Mouse (Mus musculus): ENCODE results near the gene Bach2. TPM values are rescaled to one million over a fixed set of nuclear protein-coding genes. Genes with fewer than 3 reads are reported as not detected.

The Bach2 gene
- polyA plus RNA-seq, 1 experiment from 2014 or later, result 18.8 TPM

DNA sequence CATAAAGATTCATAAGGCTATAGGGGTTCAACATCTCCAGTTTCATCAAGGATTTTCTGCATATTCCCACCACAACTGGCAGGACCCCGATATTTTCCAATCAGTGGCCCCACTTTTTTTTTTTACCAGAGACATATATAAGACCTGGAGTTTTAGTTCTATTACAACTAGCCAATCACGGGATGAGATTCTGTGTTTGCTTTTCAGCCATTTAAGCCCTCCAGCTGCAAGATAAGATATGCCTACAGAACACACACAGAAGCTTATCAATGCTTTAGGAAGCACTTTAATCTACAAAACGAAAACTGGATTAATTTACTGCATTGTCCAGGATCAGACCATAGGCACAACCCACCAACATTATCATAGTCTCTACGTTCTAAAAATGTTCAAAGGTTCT, 33.8 kb upstream of the Bach2 start:
- Histone ChIP-seq H3K27me3 (ENCODE audit: control insufficient read depth, insufficient read depth, low read depth, low read length) (no peaks in the 10 kb centered on the region), H3K4me1 (ENCODE audit: control insufficient read depth, insufficient read depth, low read length) (no peaks in the 10 kb centered on the region)
- no peak for ATAC-seq

DNA sequence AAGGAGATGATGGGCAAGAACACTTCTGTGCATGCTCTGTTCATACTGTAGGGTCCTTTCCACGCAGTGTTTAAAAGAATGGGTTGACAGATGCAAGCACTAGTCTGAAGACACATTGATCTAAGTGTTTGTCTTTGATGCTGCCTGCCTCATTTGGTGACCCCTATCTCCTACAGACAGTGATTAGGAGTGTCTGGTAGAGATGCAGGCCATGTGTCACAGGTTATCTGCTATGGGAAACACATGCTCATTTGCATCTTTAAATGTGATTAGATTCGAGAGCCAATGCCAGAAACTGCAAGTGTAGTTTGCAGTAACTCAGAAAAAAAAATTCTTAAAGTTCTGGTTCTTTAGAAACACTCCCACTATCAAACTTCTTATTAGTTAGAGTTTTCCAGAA, 32.8 kb upstream of the Bach2 start:
- no peak overlapping the region for H3K9ac ChIP-seq (ENCODE audit: low read depth, low read length)
- H3K9me3 ChIP-seq (replicated peaks; ENCODE audit: control insufficient read depth, low read length, poor library complexity, severe bottlenecking), result no peaks in the 10 kb centered on the region
- H3K36me3 ChIP-seq (ENCODE audit: control insufficient read depth, insufficient read depth, low read length), result no peaks in the 10 kb centered on the region
- H3K4me1 ChIP-seq (ENCODE audit: control insufficient read depth, insufficient read depth, low read length), result peaks cover 4% of the 10 kb centered on the region
- no peak overlapping the region for H3K4me2 ChIP-seq (ENCODE audit: low read length)
- no peak overlapping the region for H3K27ac ChIP-seq (ENCODE audit: low read length)
- 83% methylated on average over 2 of the region's 2 CpGs for WGBS
- H3K27me3 ChIP-seq (ENCODE audit: control insufficient read depth, insufficient read depth, low read depth, low read length), result no peaks in the 10 kb centered on the region
- ATAC-seq, result no peak
- no peak overlapping the region for H3K4me3 ChIP-seq (ENCODE audit: low read depth, low read length)

More for the DNA sequence above, 33.8 kb upstream of the Bach2 start:
- no peak overlapping the region for H3K27ac ChIP-seq (ENCODE audit: low read length)
- no peak overlapping the region for H3K9ac ChIP-seq (ENCODE audit: low read depth, low read length)
- H3K4me3 ChIP-seq (ENCODE audit: low read depth, low read length), result no peak overlapping the region
- no peaks in the 10 kb centered on the region for H3K9me3 ChIP-seq (replicated peaks; ENCODE audit: control insufficient read depth, low read length, poor library complexity, severe bottlenecking)
- WGBS, result 86% methylated on average over 4 of the region's 4 CpGs
- no peak overlapping the region for H3K4me2 ChIP-seq (ENCODE audit: low read length)
- H3K36me3 ChIP-seq (ENCODE audit: control insufficient read depth, insufficient read depth, low read length), result no peaks in the 10 kb centered on the region

DNA sequence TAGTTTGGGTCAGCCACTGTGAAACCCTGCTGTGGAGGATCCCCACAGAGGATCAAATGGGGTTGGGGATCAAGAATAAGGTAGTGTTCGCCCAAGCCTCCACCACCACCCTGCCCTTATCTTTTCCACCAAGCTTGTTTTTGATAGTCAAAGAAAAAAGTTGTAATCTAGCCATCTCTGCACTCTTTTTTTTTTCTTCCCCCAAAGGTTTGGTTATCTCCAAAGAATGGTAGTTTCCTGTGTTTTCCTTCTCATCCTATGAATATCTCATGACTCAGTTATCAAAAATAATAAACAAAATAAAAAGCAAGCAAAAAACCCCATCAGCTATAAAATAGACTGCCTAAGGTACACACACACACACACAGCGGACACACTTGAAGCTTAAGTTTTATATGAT, 28.6 kb upstream of the Bach2 start:
- H3K4me1 ChIP-seq (ENCODE audit: control insufficient read depth, insufficient read depth, low read length), result peaks cover 8% of the 10 kb centered on the region
- no peak overlapping the region for H3K9ac ChIP-seq (ENCODE audit: low read depth, low read length)
- H3K9me3 ChIP-seq (replicated peaks; ENCODE audit: control insufficient read depth, low read length, poor library complexity, severe bottlenecking), result no peaks in the 10 kb centered on the region
- no peaks in the 10 kb centered on the region for H3K36me3 ChIP-seq (ENCODE audit: control insufficient read depth, insufficient read depth, low read length)
- no peaks in the 10 kb centered on the region for H3K27me3 ChIP-seq (ENCODE audit: control insufficient read depth, insufficient read depth, low read depth, low read length)
- 95% methylated on average over 2 of the region's 2 CpGs for WGBS
- no peak for ATAC-seq
- H3K27ac ChIP-seq (ENCODE audit: low read length), result no peak overlapping the region
- H3K4me2 ChIP-seq (ENCODE audit: low read length), result no peak overlapping the region
- no peak overlapping the region for H3K4me3 ChIP-seq (ENCODE audit: low read depth, low read length)

DNA sequence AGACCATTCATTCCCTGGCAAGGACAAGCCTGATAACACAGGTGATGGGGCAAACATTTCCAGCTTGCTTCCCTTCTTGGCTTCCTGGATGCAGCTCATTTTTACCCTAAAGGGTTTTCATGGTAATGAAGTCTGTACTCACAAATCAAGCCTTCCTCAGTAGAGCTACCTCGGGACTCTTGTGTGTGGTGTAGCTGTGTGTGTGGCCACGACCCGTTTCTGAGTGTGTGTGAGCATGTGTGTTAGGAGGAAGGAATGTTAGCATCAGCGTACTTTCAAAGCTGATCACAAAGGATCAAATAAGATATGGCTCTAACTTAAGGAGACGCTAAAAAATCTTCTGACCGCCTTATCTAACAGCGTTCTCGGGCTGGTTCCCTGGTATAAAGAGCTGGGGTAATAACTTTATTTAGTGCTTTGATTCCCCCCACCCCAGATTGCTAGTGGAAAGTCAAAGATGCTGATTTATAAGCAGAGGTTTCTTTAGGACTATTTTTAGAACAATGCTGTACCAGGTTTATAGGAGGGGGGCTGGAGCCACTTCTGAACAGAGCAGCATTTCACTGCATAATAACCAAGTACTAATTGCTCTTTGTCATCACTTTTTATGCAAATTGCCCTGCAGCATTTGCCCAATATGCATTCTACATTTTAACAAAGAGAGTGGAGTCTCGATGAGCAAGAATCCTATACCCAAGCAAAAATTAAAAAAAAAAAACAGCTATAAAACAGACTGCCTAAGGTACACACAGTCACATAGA, 28.0 kb upstream of the Bach2 start:
- no peak for ATAC-seq
- Histone ChIP-seq H3K27me3 (ENCODE audit: control insufficient read depth, insufficient read depth, low read depth, low read length) (no peaks in the 10 kb centered on the region), H3K4me2 (ENCODE audit: low read length) (no peak overlapping the region), H3K9me3 (replicated peaks; ENCODE audit: control insufficient read depth, low read length, poor library complexity, severe bottlenecking) (no peaks in the 10 kb centered on the region), H3K4me1 (ENCODE audit: control insufficient read depth, insufficient read depth, low read length) (peaks cover 8% of the 10 kb centered on the region), H3K27ac (ENCODE audit: low read length) (no peak overlapping the region), H3K9ac (ENCODE audit: low read depth, low read length) (no peak overlapping the region), H3K36me3 (ENCODE audit: control insufficient read depth, insufficient read depth, low read length) (no peaks in the 10 kb centered on the region), H3K4me3 (ENCODE audit: low read depth, low read length) (no peak overlapping the region)
- 67% methylated on average over 9 of the region's 9 CpGs for WGBS

DNA sequence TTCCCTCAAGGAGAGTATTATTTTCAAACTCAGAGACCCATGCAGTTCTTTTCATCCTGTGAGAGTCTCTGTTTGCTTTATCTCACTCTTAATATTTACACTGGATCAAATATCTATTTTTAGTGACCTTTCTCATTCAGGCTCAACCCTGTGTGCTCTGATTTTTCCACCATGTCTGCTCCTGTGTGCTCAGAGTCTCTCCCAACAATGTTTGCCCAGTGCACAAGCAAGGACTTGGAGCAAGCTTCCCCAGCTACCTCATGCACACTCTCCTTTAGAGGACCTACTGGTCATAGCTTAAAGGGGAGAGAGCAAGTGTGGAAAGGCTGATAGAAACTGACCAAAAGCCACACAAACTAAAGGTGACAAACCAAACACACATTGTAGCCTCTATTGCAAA, 26.0 kb upstream of the Bach2 start:
- Histone ChIP-seq H3K4me3 (ENCODE audit: low read depth, low read length) (no peak overlapping the region), H3K27me3 (ENCODE audit: control insufficient read depth, insufficient read depth, low read depth, low read length) (no peaks in the 10 kb centered on the region), H3K9ac (ENCODE audit: low read depth, low read length) (no peak overlapping the region), H3K36me3 (ENCODE audit: control insufficient read depth, insufficient read depth, low read length) (no peaks in the 10 kb centered on the region), H3K4me1 (ENCODE audit: control insufficient read depth, insufficient read depth, low read length) (peaks cover 8% of the 10 kb centered on the region), H3K27ac (ENCODE audit: low read length) (no peak overlapping the region), H3K4me2 (ENCODE audit: low read length) (no peak overlapping the region), H3K9me3 (replicated peaks; ENCODE audit: control insufficient read depth, low read length, poor library complexity, severe bottlenecking) (no peaks in the 10 kb centered on the region)
- ATAC-seq, result no peak

DNA sequence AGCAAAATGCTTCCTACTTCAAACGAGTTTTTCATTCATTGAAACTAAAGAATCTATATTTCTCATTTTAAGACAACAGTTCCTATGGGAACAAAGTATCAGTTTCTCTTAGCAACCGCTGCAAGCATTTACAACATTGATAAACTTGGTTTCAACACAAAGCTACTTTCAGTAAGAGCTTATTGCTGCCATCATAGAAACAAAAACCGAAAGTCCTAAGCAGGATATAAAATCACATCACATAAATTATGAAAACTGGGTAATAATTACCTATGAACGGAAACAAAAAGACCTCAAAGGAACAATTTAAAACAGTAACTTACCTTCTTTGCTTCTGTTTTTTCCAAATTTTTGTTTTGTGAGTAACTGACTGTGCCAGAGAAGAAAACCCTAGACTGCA, 22.1 kb upstream of the Bach2 start:
- WGBS, result 84% methylated on average over 4 of the region's 4 CpGs

DNA sequence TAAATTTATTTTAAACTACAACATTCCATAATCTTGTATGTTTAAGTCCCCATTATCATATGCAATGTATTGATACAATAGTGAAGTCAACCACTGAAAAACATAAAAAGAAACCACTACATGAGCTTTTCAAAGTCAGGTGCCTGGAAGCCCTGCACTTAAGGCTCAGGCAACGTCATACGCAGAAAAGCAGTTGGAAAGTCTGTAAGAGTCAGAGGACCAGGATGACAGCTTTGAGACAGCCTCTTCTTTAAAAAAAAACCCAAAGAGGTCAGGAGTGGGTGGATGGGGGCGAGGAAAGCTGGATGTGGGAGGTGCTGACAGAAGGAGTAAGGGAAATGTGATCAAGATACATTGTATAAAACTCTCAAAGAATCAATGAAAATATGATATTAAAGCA, 21.6 kb upstream of the Bach2 start:
- 82% methylated on average over 3 of the region's 3 CpGs for WGBS
- no peak for ATAC-seq

More for the DNA sequence above, 22.1 kb upstream of the Bach2 start:
- no peaks in the 10 kb centered on the region for H3K36me3 ChIP-seq (ENCODE audit: control insufficient read depth, insufficient read depth, low read length)
- H3K27ac ChIP-seq (ENCODE audit: low read length), result no peak overlapping the region
- no peaks in the 10 kb centered on the region for H3K27me3 ChIP-seq (ENCODE audit: control insufficient read depth, insufficient read depth, low read depth, low read length)
- H3K4me2 ChIP-seq (ENCODE audit: low read length), result no peak overlapping the region
- no peak for ATAC-seq
- H3K9ac ChIP-seq (ENCODE audit: low read depth, low read length), result no peak overlapping the region
- no peak overlapping the region for H3K4me3 ChIP-seq (ENCODE audit: low read depth, low read length)
- no peaks in the 10 kb centered on the region for H3K9me3 ChIP-seq (replicated peaks; ENCODE audit: control insufficient read depth, low read length, poor library complexity, severe bottlenecking)
- H3K4me1 ChIP-seq (ENCODE audit: control insufficient read depth, insufficient read depth, low read length), result 0 out of 2 replicates have a peak, but pooled peaks cover under 1% of the 10 kb centered on the region

DNA sequence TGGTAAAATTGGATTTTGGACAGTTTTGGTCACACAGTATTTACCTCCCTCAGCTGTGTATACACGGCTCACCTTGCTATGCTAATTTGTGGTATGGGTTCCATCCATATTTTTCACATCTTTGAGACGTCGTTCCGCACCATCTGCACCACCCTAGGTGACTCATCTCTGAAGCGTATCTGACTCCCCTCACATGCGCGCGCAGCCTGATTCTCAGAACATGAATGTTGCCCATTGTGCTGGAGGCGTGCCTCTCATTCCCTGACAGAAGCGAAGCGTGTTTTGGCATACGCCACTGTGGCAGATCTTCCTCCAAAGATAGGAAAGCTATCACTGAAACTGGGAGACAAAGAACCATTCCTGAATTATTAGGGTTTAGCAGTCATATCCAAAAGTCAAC, 21.0 kb upstream of the Bach2 start:
- no peak overlapping the region for H3K9ac ChIP-seq (ENCODE audit: low read depth, low read length)
- no peak for ATAC-seq
- H3K27me3 ChIP-seq (ENCODE audit: control insufficient read depth, insufficient read depth, low read depth, low read length), result no peaks in the 10 kb centered on the region
- H3K36me3 ChIP-seq (ENCODE audit: control insufficient read depth, insufficient read depth, low read length), result no peaks in the 10 kb centered on the region
- no peak overlapping the region for H3K4me2 ChIP-seq (ENCODE audit: low read length)
- H3K4me3 ChIP-seq (ENCODE audit: low read depth, low read length), result no peak overlapping the region
- H3K9me3 ChIP-seq (replicated peaks; ENCODE audit: control insufficient read depth, low read length, poor library complexity, severe bottlenecking), result no peaks in the 10 kb centered on the region
- no peaks in the 10 kb centered on the region for H3K4me1 ChIP-seq (ENCODE audit: control insufficient read depth, insufficient read depth, low read length)
- no peak overlapping the region for H3K27ac ChIP-seq (ENCODE audit: low read length)
- WGBS, result 93% methylated on average over 12 of the region's 12 CpGs

More for the DNA sequence above, 21.6 kb upstream of the Bach2 start:
- Histone ChIP-seq H3K4me1 (ENCODE audit: control insufficient read depth, insufficient read depth, low read length) (no peaks in the 10 kb centered on the region), H3K27me3 (ENCODE audit: control insufficient read depth, insufficient read depth, low read depth, low read length) (no peaks in the 10 kb centered on the region), H3K9me3 (replicated peaks; ENCODE audit: control insufficient read depth, low read length, poor library complexity, severe bottlenecking) (no peaks in the 10 kb centered on the region), H3K27ac (ENCODE audit: low read length) (no peak overlapping the region), H3K4me2 (ENCODE audit: low read length) (no peak overlapping the region), H3K4me3 (ENCODE audit: low read depth, low read length) (no peak overlapping the region), H3K9ac (ENCODE audit: low read depth, low read length) (no peak overlapping the region), H3K36me3 (ENCODE audit: control insufficient read depth, insufficient read depth, low read length) (no peaks in the 10 kb centered on the region)

DNA sequence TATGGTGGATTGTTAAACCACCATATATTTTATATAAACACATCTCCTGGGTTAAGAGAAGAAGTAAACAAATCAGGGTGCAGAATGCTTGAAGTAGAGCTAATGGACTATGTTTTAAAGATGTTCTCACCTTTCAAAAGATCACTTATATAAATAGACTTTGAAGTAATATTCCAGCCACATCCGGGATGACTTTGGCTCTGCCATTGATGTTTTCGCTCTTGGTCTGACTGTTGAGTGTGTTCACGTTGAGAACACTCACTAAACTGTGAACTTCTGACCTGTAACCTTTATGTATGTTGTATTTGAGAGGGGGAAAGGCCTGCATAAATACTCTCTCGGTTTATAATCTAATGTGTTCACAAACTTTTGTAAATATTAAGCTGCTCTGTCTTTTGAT, 20.2 kb upstream of the Bach2 start:
- 80% methylated on average over 4 of the region's 4 CpGs for whole genome bisulfite sequencing
- Histone ChIP-seq H3K36me3 (ENCODE audit: control insufficient read depth, insufficient read depth, low read length) (no peaks in the 10 kb centered on the region), H3K4me1 (ENCODE audit: control insufficient read depth, insufficient read depth, low read length) (no peaks in the 10 kb centered on the region), H3K27me3 (ENCODE audit: control insufficient read depth, insufficient read depth, low read depth, low read length) (no peaks in the 10 kb centered on the region), H3K4me3 (ENCODE audit: low read depth, low read length) (no peak overlapping the region), H3K9ac (ENCODE audit: low read depth, low read length) (no peak overlapping the region), H3K9me3 (replicated peaks; ENCODE audit: control insufficient read depth, low read length, poor library complexity, severe bottlenecking) (no peaks in the 10 kb centered on the region), H3K27ac (ENCODE audit: low read length) (no peak overlapping the region), H3K4me2 (ENCODE audit: low read length) (no peak overlapping the region)
- no peak for ATAC-seq

Data from midbrain, embryonic 16.5 days (tissue).